Mouse (Mus musculus): ENCODE measurements around the gene Leo1.

The Leo1 gene

DNA sequence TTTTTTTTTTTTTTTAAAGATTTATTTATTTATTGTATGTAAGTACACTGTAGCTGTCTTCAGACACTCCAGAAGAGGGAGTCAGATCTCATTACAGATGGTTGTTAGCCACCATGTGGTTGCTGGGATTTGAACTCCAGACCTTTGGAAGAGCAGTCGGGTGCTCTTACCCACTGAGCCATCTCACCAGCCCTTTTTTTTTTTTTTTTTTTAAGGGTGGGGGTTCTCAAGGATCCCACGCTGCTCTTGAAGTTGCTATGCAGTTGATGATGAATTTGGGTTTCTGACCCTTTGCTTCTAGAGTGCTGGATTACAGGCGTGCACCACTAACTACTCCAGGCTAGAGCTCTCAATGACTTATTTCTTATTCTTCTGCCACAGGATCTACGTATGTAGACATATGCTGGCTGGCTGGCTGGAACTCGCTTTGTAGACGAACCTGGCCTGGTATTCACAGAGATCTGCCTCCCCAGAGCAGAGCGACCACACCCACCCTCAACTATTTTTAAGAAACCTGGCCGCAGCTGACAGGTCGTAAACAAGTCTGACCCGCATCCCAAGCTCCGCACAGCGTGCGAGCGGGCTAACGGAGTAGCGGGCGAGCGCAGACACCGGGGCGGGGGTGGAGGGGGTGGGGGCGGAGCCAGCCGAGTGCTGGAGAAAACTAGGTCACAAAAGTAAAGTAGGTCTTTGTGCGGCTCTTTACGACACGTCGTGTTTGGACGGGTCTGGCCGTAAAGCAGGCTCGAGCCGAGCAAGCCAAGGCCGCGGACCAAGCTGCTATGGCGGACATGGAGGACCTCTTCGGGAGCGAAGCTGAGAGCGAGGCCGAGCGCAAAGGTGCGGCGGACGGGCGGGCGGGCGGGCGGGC lies at the start of gene Leo1:
TSS of gene Leo1 (plus strand) at position 729 of the 871 bp plus-strand sequence.
- DNase-seq = peak; percentile 94

DNA sequence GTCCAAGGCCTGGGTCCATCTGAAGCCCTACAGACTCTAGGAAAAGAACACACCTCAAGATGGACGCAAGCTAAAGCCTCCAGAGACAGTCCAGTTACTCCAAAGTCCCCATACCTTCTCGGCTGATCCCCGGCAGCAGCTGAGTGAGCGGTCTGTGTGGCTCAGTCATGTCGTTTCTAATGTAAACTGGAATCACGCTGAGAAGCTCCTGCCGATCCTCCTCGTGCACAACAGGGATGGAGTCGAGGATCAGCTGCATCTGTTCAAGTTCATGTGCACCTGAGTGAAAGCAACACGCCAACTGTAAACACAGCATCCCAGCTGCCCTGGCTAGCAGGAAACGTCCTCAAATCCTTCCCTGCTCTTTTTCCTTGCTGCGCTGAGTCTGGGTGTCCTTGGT lies 48.1 kb upstream of the Leo1 start:
- no peak for DNase-seq

DNA sequence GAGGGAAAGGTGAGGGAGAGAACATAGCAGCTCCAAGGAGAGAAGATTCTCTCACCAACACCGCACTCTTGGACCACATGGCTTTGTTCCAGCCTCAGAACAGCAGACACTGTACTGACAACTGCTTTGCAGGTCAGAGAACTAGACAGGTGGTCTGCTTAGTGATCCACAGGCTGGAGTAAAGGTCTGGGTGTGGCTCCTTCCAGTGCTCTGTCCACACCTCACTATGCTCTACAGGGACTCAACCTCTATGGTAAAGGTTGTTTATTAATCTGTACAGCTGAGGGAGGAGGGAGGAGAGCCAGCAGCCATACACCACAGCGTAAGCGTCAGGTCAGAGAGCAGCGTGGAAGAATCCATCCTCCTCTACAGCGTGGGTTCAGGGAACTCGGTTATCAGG lies 45.4 kb upstream of the Leo1 start:
- no peak for DNase-seq

DNA sequence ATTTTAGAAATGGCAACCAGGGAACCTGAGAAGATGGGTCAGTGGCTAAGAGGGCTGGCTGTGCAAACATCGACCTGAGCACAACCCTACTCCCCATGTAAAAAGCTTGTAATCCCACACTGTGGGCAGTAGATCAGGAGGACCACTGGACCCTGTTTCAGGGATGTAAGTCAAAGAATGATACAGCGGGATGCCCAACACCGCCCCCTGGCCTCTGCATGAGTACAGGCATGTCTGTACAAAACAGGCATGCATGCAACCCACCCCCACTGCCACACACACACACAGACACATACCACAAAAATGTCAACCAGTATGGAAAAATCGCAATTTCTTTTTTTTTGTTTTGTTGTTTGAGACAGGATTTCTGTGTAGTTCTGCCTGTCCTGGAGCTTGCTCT lies 42.3 kb upstream of the Leo1 start:
- peak; percentile 7 for DNase-seq

DNA sequence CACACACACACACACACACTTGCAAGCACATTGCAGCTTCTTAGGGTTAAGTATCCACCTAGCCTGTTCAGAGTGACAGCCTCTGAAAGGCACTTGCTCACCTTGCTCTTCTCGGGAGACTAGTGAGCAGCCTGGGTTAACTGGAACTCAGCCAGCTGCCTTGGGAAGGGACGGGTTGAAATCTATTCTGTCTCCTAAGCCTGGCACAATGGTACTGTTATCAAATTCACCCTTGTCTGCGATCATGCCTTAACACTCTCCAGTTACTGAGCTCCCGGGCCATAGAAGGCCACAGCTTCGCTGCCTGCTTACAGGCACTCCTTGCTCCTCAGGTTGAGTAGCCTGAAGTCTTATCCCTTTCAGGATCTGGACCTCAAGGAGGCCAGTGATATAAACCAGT lies 40.7 kb upstream of the Leo1 start:
- peak; percentile 45 for DNase-seq

DNA sequence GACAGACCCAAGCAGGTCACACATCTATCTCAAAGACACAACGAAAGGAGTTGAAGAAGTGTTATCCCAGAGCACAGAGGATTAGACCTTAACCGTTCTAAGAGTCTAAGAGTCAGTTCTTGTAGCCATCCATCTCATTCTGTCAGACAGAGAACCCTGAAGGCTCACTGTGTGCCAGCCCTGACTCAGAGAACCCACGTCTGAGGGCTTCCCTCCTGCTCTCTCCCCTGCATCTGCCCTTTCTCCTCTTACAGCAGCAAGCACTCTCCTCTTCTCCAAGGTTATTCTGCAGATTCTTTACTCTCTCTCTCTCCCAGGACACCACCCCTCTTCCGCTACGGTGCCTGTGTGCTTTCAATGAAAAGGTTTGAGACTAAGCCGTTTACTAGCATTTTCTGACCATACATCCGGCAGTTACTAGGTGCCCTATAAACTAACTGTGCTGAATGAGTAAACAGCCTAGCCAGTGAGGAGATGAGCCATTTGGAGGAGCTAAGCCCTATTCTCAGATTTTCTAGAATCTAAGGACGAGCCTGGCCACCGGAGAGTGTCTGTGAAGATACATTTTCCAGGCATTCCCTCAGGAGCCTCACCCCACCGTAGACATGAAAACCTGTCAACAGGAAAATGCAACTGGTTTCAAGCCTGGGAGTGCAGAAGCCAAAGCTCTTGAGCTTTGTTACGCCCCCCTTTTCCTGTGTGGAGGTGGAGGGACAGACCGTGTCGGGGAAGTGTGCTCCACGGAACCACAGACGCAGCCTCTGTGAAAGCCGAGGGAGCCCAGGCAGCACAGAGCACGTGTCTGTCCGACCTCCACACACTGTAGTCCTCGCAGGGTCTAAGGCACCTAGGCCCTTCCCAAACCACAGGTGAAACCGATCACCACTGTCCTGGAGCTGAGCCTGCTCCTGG lies 39.5 kb upstream of the Leo1 start:
- DNase-seq = peak; percentile 5

DNA sequence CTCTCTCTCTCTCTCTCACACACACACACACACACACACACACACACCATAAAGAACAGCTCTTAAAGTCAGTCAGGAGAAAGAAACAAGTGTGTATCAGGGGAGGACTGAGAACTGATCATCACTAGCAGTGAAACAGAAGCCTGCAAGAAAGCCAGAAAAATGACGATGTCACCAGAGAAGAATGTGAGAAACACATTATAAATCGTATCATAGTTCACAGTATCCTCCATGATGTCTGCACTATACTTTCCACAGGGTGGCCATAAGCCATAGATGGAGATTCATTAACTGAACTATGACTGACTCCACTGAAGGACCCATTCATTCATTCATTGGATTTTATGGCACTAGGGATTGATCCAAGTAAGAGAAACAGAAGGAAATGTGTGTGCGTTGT lies 37.8 kb upstream of the Leo1 start:
- no peak for DNase-seq

DNA sequence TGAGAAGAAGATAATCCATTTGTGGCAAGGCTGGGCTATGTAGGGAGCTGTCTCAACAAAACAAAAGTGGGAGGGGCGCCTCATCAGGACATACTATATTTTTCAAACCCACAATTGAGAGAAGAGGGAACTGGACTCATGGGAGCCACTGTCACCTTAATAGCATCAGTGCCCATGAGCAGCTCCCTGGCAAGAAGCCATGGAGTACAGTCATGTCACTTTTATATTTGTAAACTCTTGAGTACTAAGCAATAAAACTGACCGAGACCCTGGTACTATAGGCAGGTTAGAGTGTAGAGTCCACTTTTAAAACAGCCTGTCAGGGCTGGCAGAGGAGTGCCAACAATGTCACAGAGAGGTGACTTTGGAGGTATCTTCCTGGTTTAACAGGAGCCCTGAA lies 35.2 kb upstream of the Leo1 start:
- no peak for DNase-seq

DNA sequence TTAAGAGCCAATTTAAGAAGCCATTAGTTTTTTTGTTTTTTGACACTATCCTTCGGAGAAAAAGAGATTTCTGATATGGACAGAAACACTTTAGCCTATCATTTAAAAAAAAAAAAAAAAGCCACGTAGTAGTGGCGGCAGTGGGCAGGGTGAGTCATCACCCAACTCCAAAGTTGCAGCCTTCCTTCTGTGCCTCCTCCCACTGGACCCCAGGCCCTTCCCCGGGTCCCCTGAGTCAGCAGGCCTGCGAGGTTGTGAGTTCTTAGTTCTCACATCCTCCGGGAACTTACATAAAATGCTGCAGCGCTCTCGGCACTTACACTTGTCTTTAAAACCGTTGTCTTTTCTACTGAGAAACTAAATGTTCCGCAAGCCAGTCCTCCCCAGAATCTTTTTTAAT lies 33.5 kb upstream of the Leo1 start:
- no peak for DNase-seq

DNA sequence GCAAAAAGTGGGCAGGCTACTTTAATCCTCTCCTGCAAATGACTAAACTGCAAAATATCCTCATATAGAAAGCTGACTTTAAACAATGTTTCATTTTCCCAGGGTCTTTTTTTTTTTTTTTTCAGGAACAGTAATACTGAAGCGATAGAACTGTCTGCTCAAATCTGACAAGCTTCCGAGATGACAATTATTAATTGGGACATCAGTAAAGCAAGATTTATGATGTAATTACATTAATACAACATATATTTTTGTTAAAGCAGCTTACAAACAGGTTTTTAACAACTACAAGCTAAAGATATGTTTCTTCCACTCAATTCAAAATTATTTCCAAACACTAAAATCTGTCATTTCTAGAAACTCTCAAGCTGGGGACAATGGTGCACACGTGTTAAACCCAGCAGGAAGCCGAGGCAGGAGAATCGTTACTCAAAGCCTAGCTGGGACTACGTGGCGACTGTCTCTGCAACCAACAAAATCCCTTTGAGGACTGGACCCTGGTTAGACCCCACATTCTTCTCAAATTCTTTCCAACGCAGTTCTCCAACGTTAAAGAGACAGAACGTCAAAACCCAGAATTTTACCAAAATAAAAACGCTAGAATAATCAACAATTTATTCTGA lies 33.0 kb upstream of the Leo1 start:
- no peak for DNase-seq

DNA sequence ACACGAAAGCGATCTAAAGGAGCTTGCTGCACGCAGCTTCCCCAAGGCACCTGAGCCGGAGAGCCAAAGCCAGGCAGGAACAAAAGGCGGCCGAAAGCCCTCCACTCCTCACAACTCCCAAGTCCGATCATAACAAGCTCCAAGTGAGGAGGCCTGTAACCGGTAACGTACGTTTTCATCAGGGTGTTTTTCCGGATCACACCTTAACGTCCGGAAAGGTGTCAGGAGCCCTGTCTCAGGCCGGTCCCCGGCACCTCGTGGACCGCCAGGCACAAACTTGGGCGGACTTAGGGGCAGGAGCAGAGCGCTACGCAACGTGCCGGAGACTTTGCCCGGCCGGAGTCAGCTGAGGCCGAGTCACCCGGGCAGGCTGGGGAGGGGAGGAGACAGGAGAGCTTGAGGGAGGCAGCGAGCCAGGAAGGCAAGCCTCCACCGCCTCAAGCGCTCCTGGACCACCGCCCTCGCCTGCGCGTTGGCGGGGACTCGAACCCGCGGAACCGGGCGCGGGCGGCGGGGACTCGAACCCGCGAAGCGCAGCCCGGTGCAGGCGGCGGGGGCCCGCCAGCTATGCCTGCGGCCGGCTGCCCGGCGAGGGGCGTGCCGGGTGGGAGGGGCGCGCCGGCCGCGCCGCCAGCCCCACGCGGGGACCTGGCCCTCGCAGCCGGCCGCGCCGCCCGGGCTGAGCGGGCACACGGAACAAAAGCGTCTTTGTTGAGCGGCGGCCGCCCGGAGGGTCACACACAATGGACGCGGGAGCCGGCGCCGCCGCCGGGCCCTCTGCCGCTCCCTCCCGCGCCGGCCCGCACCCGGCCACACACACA lies 32.1 kb upstream of the Leo1 start:
- DNase-seq = peak; percentile 79

DNA sequence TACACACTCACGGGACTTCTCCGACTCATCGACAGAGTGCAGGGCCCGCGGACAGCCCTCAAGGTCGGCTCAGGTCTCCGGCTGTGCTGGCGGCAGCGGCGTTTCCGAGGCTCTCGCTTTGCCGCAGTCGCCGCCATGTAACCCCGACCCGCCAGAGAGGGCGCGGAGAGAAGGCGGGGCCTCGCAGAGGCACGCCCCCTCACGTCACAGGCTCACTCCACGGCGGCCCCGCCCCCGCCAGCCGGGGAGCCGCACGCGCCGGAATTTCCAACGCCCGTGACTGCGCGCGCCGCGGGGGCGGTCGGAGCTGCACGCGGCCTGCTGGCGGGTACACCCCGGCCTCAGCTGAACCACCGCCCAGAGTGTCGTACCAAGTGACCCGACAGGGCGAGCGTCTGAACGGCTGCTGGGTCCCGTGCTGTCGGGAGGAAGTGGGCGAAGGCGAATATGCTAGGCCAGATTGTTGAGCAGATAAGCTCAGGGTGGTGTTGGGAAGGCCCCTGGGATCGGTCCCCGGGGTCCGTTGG lies 31.4 kb upstream of the Leo1 start, which contains the start of gene Mapk6:
TSS of gene Mapk6 (minus strand) at position 154 of the 527 bp plus-strand sequence.
- peak; percentile 97 for DNase-seq

DNA sequence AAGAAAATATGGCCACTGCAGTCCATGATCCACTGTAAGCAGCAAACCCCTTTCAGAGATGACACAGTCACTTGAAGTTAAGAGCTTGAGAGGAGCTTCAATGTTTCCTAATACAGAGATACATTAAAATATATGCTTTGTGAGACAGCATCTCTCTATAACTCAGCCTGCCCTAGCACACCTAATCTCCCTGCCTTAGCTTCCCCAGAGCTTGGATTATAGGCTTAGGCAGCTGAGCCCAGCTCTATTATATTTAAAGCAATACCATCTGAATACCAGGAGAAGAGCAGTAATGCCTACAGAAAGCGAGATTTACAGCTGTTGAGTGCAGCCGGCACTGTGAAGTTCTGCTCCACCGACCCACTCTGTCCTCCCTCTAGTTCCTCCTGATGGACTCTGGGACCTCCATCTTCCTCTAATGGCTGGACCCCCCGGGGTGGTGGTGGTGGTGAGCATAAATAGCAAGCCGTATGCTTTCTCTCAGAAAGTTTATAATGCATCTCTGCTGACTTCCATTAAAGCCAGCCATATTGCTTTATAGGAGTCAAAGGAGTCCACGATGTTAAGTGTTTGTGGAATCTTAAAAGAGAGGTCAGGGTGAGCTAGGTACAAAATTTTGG lies 30.3 kb upstream of the Leo1 start:
- DNase-seq = peak; percentile 65

DNA sequence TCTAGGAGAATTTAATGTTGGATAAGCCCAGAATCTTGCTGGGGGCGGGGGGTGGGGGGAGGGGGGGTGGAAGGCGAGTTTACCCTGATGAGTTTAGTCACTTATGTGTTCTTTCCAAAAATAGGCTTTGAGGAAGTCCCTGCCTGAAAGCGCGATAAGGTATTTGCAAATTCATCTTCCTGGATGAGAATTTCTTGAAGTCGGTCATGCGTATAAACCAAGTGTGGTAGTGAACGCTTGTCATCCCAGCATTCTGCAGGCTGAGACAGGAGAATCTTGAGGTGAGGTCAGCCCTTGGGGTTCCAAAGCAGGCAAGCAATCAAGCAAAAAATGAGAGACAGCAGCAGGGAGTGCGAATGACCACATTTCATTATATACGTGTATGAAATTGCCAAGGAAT lies 29.7 kb upstream of the Leo1 start:
- peak; percentile 51 for DNase-seq

DNA sequence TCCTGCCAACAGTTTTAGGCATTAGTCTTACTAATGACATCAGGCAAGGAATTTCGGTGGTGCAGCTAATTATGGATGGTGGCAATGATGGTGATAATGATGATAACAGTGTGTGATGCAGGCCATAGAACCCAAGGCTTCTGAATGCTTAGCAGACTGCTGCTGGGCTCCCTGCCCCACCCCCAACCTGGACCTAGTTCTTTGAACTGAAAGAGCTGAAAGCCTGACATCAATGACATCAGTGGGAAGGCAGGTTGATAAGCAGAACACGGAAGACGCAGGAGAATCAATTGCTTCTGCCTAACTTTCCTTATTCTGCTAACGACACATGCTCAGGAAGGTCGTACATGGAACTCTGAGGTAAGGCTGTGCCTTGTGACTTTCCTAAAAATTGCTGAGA lies 28.1 kb upstream of the Leo1 start:
- no peak for DNase-seq

DNA sequence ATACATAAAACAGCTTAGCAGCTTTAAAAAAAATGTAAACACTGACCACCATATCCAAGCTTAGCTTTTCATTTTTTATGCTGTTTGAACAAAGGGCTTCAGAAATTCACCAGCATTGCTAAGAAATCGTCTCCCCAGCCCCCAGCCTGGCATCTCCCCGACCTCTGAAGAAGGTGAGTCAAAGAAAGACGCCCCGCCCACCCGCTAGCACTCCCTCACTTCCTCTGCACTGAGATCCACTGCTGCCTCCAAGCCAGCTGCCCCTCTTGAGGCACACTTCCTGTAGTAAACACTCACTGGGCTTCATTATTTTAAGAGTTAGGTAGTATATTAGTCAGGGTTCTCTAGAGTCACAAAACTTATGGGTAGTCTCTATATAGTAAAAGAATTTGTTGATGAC lies 27.1 kb upstream of the Leo1 start:
- no peak for DNase-seq

DNA sequence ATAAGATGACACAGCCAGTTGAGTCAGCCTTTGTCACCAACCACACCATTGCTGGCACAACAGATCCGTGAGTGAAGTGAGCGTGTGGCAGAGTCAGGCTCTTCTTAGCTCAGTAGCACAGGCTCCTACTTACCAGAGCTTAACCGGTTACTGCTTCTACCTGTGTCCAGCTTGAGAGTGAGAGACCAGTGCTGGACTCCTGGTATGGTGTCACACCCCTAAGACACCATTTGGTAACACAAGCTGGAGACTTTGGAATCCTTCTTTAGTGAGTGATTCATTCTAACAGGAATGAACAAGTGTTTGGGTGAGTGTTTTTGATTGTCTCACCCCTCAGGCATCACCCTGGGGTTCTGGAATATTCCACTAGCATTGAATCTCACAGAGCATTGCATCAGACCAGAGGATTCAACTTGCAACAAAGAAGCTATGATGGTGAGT lies 19.1 kb upstream of the Leo1 start:
- DNase-seq = no peak

DNA sequence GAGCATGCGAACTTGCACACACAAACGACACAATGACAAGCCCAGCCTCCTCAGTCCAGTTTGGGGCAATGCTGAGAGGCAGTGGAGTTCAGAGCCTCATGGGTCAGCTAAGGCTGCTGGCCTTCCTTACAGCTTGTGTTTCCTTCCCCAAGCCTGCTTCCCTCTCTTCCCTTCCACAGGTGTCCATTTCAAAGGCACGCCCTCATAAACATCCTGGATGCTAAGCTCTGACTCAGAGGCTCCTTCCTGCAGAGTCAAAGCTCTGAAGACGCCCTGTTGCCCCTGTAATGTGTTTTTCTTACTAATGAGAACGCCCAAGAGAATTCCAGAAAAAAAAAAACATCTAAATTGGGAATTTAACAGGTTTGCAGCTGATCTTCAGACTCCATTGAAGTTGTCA lies 17.6 kb upstream of the Leo1 start:
- DNase-seq = no peak

DNA sequence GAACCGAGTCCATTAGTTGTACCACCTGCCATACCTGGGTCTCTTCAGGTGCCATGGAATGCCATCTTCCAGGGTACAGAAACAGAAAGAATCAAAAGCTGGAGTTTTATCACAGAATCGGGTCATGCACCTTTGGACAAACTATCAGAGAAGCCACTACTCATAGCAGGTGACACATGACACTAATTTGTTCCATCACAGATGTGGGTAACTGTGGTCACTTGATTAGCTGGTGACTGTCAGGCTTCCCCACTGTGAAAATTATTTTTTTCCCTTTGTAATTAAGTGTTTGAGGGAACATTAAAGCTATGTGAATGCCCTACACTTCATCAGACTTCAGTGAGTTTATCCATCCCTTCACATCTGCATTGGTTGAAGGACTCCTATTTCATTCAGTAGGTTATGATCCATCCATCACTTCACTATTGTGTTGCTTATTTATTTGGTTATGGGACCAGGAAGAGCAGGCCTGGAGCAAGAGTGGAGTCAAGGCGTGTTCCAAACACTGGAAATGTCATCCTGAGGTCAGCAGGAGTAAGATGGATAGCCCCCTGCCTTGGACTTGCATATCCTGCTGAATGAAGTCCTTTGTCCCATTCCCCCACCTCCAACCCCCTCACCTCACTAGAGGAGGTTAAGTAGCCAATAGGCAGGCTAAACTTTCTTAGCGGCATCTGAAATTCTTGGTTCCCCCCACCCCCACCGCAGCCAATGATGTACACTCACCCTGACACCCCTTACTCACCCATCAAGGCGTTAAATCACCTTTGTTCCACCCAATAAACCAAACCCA lies 16.8 kb upstream of the Leo1 start:
- DNase-seq = no peak

DNA sequence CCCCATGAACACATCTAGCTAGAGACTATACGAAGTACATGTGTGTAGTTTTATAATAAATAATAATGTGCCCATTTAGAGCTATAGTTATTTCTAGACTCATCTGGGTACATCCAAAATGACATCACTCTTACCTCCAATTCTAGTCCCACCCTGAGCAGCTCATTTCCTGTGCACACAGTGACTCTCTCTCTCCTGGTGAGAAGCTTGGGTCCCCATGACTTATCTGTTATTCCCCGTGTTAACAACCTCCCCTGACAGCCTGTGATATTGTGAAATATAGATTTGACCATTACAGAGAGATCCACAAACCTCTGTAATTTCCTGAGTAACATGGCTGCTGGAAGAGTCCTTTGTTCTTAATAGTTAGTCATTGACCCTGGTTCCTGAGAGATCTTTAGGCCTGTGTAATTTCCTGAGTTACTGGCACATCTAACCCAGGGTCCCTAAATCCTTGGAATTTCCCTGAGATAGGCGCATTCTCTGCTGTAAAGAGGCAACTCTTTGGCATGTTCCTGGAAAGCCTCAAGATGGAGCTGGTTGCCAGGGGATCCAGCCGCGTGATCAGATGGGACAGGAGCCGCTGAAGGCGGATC lies 15.4 kb upstream of the Leo1 start:
- DNase-seq = no peak
